Mouse (Mus musculus): ENCODE data around the gene Cbx2. TPM values are rescaled to one million over a fixed set of nuclear protein-coding genes. Genes with fewer than 3 reads are reported as not detected.

The Cbx2 gene
- polyA plus RNA-seq, 1 experiment from 2014 or later, result 23.8 TPM

DNA sequence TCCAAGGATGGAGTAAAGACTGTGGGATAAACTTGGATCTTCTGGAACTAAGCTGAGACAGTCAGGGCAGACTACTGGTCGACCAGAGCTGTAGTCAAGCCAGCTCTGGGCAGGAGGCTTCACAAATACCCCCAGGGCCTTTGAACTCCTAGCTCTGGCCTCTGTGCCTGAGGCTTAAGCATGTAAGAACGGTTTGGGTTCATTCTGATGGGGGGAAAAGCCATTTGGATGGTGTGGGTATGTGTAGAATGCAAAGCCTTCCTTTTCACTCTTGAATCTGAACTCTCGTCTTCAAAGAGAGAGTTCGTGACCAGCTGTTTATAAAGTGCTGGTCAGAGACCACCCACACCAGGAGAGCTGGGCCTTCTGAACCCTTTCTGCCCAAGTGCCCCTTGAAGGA is 55.0 kb downstream of the Cbx2 start:
- Histone ChIP-seq H3K9me3 (replicated peaks; ENCODE audit: control insufficient read depth, low read length) (no peaks in the 10 kb centered on the region), H3K27me3 (ENCODE audit: control insufficient read depth, insufficient read depth, low read length) (peaks cover 33% of the 10 kb centered on the region), H3K27ac (ENCODE audit: low read depth, low read length) (no peak overlapping the region), H3K4me2 (no peak overlapping the region), H3K9ac (ENCODE audit: low read depth, low read length) (no peak overlapping the region), H3K4me1 (ENCODE audit: control insufficient read depth, insufficient read depth, low read length) (peaks cover 40% of the 10 kb centered on the region), H3K4me3 (ENCODE audit: low read depth, low read length) (no peak overlapping the region), H3K36me3 (ENCODE audit: control insufficient read depth, insufficient read depth, low read length) (peaks cover 9% of the 10 kb centered on the region)
- no peak for ATAC-seq (replicated peaks; ENCODE audit: insufficient number of reproducible peaks, low FRiP score, low TSS enrichment)
- 70% methylated on average over 4 of the region's 4 CpGs for WGBS (ENCODE audit: insufficient replicate concordance)

GRCm38 (mm10) chr11:119078691-119079444 is 56.1 kb downstream of the Cbx2 start:
- WGBS (ENCODE audit: insufficient replicate concordance), result 4% methylated on average over 24 of the region's 27 CpGs
- Histone ChIP-seq H3K4me2 (peak overlapping the region; percentile 45), H3K4me3 (ENCODE audit: low read depth, low read length) (0 out of 2 replicates have a peak overlapping the region, but pooled peaks have one; percentile 11), H3K4me1 (ENCODE audit: control insufficient read depth, insufficient read depth, low read length) (peaks cover 52% of the 10 kb centered on the region), H3K9me3 (replicated peaks; ENCODE audit: control insufficient read depth, low read length) (no peaks in the 10 kb centered on the region), H3K27ac (ENCODE audit: low read depth, low read length) (peak overlapping the region; percentile 54), H3K36me3 (ENCODE audit: control insufficient read depth, insufficient read depth, low read length) (peaks cover 9% of the 10 kb centered on the region), H3K9ac (ENCODE audit: low read depth, low read length) (peak overlapping the region; percentile 46), H3K27me3 (ENCODE audit: control insufficient read depth, insufficient read depth, low read length) (peaks cover 41% of the 10 kb centered on the region)
- no peak for ATAC-seq (replicated peaks; ENCODE audit: insufficient number of reproducible peaks, low FRiP score, low TSS enrichment)

- 42% methylated on average over 7 of the region's 7 CpGs for WGBS (ENCODE audit: insufficient replicate concordance)
- Histone ChIP-seq H3K4me3 (ENCODE audit: low read depth, low read length) (no peak overlapping the region), H3K9ac (ENCODE audit: low read depth, low read length) (peak overlapping the region; percentile 46), H3K27ac (ENCODE audit: low read depth, low read length) (peak overlapping the region; percentile 54), H3K9me3 (replicated peaks; ENCODE audit: control insufficient read depth, low read length) (no peaks in the 10 kb centered on the region), H3K27me3 (ENCODE audit: control insufficient read depth, insufficient read depth, low read length) (peaks cover 41% of the 10 kb centered on the region), H3K4me1 (ENCODE audit: control insufficient read depth, insufficient read depth, low read length) (peaks cover 57% of the 10 kb centered on the region), H3K4me2 (peak overlapping the region; percentile 45), H3K36me3 (ENCODE audit: control insufficient read depth, insufficient read depth, low read length) (peaks cover 9% of the 10 kb centered on the region)
- no peak; the same call in 1 of the 2 replicates for ATAC-seq (replicated peaks; ENCODE audit: insufficient number of reproducible peaks, low FRiP score, low TSS enrichment)
Observed at GRCm38 (mm10) chr11:119079445-119079837, 56.7 kb downstream of the Cbx2 start.

DNA sequence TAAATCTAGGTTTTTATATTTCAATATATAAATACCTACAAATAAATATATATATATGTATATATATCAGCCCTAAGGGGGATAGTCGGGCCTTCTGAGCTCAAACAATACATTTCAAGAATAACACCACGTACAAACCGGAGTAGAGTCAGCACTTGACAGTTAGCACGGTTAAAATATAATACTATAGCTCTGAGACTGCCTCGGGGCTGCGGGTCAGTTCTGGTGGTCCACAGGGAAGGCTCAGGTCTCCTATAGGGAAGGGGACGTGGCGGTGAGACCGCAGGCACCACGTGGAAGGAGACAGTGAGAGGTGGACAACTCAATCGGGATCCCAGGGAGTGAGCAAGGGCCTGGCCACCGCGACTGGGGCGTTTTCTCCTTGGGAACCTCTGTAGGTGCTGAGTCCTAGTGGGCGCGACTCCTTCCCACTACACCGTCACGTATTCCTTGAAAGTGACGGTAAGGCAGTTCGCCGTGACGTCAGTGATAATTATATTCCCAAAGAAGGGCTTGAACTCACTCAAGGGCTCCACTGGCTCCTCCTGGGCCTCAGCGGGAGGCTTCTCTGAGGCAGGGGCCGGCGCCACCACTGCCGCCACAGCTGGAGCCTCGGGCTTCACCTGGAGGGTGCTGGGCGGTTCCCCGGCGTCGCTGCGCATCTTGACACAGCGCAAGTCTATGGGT is 57.8 kb downstream of the Cbx2 start:
- Histone ChIP-seq H3K36me3 (ENCODE audit: control insufficient read depth, insufficient read depth, low read length) (peaks cover 9% of the 10 kb centered on the region), H3K4me2 (no peak overlapping the region), H3K27ac (ENCODE audit: low read depth, low read length) (no peak overlapping the region), H3K4me1 (ENCODE audit: control insufficient read depth, insufficient read depth, low read length) (peaks cover 61% of the 10 kb centered on the region), H3K27me3 (ENCODE audit: control insufficient read depth, insufficient read depth, low read length) (peaks cover 38% of the 10 kb centered on the region), H3K4me3 (ENCODE audit: low read depth, low read length) (0 out of 2 replicates have a peak overlapping the region, but pooled peaks have one; percentile 5), H3K9ac (ENCODE audit: low read depth, low read length) (no peak overlapping the region), H3K9me3 (replicated peaks; ENCODE audit: control insufficient read depth, low read length) (no peaks in the 10 kb centered on the region)
- 39% methylated on average over 33 of the region's 33 CpGs for WGBS (ENCODE audit: insufficient replicate concordance)
- ATAC-seq (replicated peaks; ENCODE audit: insufficient number of reproducible peaks, low FRiP score, low TSS enrichment), result no peak

Other genes with a start within 250 kb of the Cbx2 start
- 0.69 and 1.4 TPM in 2 replicates for gene Rbfox3, start 111.4 kb upstream of the Cbx2 start, polyA plus RNA-seq (2014; fragmentation: Nextera tagmentation; extraction: Ambion mirVana)
- not detected in 2 replicates for gene Enpp7, start 34.8 kb upstream of the Cbx2 start, polyA plus RNA-seq (2014; fragmentation: Nextera tagmentation; extraction: Ambion mirVana)
- 6.7 and 7.8 TPM in 2 replicates for gene Cbx8, start 18.0 kb downstream of the Cbx2 start, polyA plus RNA-seq (2014; fragmentation: Nextera tagmentation; extraction: Ambion mirVana)
- gene Cbx4, start 63.3 kb downstream of the Cbx2 start, polyA plus RNA-seq (2014; fragmentation: Nextera tagmentation; extraction: Ambion mirVana), result 6.3 and 7.7 TPM in 2 replicates
- gene Tbc1d16, start 205.5 kb downstream of the Cbx2 start, polyA plus RNA-seq (2014; fragmentation: Nextera tagmentation; extraction: Ambion mirVana), result 4.1 and 4.7 TPM in 2 replicates
- 3.5 and 4.0 TPM in 2 replicates for gene Ccdc40, start 205.6 kb downstream of the Cbx2 start, polyA plus RNA-seq (2014; fragmentation: Nextera tagmentation; extraction: Ambion mirVana)
- gene Gaa, start 244.9 kb downstream of the Cbx2 start, polyA plus RNA-seq (2014; fragmentation: Nextera tagmentation; extraction: Ambion mirVana), result 49.6 and 62.9 TPM in 2 replicates